Mouse (Mus musculus): ENCODE results near the gene Nsmce4a. TPM values are rescaled to one million over a fixed set of nuclear protein-coding genes. Genes with fewer than 3 reads are reported as not detected.

Gene Nsmce4a
- polyA plus RNA-seq, 1 experiment from 2014 or later = 234 TPM

- no peaks in the 10 kb centered on the region for H3K27me3 ChIP-seq (ENCODE audit: control insufficient read depth, insufficient read depth, low read length)
- H3K36me3 ChIP-seq (ENCODE audit: control insufficient read depth, insufficient read depth, low read length) = no peaks in the 10 kb centered on the region
- no peak overlapping the region for H3K27ac ChIP-seq (replicated peaks; ENCODE audit: low read depth, low read length)
- H3K9me3 ChIP-seq (ENCODE audit: control insufficient read depth, low read length) = no peaks in the 10 kb centered on the region
- no peak overlapping the region for H3K4me2 ChIP-seq (ENCODE audit: low read depth, severe bottlenecking)
- 78% methylated on average over 8 of the region's 8 CpGs for WGBS
- no peak overlapping the region for H3K4me3 ChIP-seq (ENCODE audit: low read depth, low read length)
- H3K4me1 ChIP-seq (ENCODE audit: control insufficient read depth, insufficient read depth, low read length) = no peaks in the 10 kb centered on the region
- no peak overlapping the region for H3K9ac ChIP-seq (ENCODE audit: low read length)
- ATAC-seq (ENCODE audit: insufficient number of reproducible peaks, low FRiP score, low TSS enrichment, low read depth) (no peak), DNase-seq (ENCODE audit: low spot score) (no peak)
These were observed 18.0 kb upstream of the Nsmce4a start for GRCm38 (mm10) chr7:130590845-130591437.

GRCm38 (mm10) chr7:130590081-130590828 lies 17.3 kb upstream of the Nsmce4a start:
- Histone ChIP-seq H3K36me3 (ENCODE audit: control insufficient read depth, insufficient read depth, low read length) (no peaks in the 10 kb centered on the region), H3K27ac (replicated peaks; ENCODE audit: low read depth, low read length) (no peak overlapping the region), H3K9ac (ENCODE audit: low read length) (no peak overlapping the region), H3K4me1 (ENCODE audit: control insufficient read depth, insufficient read depth, low read length) (no peaks in the 10 kb centered on the region), H3K4me3 (ENCODE audit: low read depth, low read length) (no peak overlapping the region), H3K27me3 (ENCODE audit: control insufficient read depth, insufficient read depth, low read length) (no peaks in the 10 kb centered on the region), H3K9me3 (ENCODE audit: control insufficient read depth, low read length) (no peaks in the 10 kb centered on the region), H3K4me2 (ENCODE audit: low read depth, severe bottlenecking) (no peak overlapping the region)
- no peak for DNase-seq (ENCODE audit: low spot score)
- WGBS = 64% methylated on average over 13 of the region's 13 CpGs
- no peak for ATAC-seq (ENCODE audit: insufficient number of reproducible peaks, low FRiP score, low TSS enrichment, low read depth)

DNA sequence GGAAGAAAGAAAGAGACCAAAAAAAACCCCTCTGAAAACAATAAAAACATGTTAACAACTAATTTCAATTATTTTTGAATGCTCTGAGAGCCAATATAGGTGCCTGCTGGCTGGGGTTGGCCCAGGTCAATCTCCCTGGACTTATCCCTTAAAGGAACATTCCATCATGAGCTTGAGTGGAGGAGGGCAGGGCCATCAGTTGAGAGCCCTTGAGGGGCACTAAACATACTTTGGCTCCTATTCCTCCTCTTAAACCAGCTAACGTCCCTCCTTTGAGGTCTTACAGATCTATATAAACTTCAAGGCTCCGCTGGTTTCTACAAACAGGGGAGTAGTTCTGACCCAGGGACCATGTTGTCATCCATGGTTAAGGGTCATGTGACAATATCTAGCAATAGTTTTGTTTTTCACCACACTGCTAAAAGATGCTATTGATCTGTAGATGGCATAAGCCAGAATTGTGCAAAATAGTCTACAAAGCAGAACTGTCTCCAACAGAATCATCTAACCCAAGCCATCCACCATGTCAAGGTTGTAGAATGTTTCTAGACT lies 13.7 kb upstream of the Nsmce4a start:
- Histone ChIP-seq H3K9me3 (ENCODE audit: control insufficient read depth, low read length) (no peaks in the 10 kb centered on the region), H3K4me1 (ENCODE audit: control insufficient read depth, insufficient read depth, low read length) (no peaks in the 10 kb centered on the region), H3K9ac (ENCODE audit: low read length) (no peak overlapping the region), H3K4me3 (ENCODE audit: low read depth, low read length) (no peak overlapping the region), H3K27ac (replicated peaks; ENCODE audit: low read depth, low read length) (no peak overlapping the region), H3K4me2 (ENCODE audit: low read depth, severe bottlenecking) (no peak overlapping the region), H3K27me3 (ENCODE audit: control insufficient read depth, insufficient read depth, low read length) (no peaks in the 10 kb centered on the region), H3K36me3 (ENCODE audit: control insufficient read depth, insufficient read depth, low read length) (no peaks in the 10 kb centered on the region)
- no peak for DNase-seq (ENCODE audit: low spot score)
- no peak for ATAC-seq (ENCODE audit: insufficient number of reproducible peaks, low FRiP score, low TSS enrichment, low read depth)
- WGBS = 81% methylated on average over 2 of the region's 2 CpGs

GRCm38 (mm10) chr7:130578607-130579006 lies 5.7 kb upstream of the Nsmce4a start:
- WGBS = 87% methylated on average over 5 of the region's 5 CpGs
- H3K4me3 ChIP-seq (ENCODE audit: low read depth, low read length) = no peak overlapping the region

GRCm38 (mm10) chr7:130578066-130578465 lies 5.1 kb upstream of the Nsmce4a start:
- no peak overlapping the region for H3K4me2 ChIP-seq (ENCODE audit: low read depth, severe bottlenecking)

More at GRCm38 (mm10) chr7:130578607-130579006, 5.7 kb upstream of the Nsmce4a start:
- H3K9ac ChIP-seq (ENCODE audit: low read length) = no peak overlapping the region
- no peaks in the 10 kb centered on the region for H3K36me3 ChIP-seq (ENCODE audit: control insufficient read depth, insufficient read depth, low read length)
- ATAC-seq (ENCODE audit: insufficient number of reproducible peaks, low FRiP score, low TSS enrichment, low read depth) = no peak
- DNase-seq (ENCODE audit: low spot score) = no peak
- H3K4me1 ChIP-seq (ENCODE audit: control insufficient read depth, insufficient read depth, low read length) = peaks cover 2% of the 10 kb centered on the region; the same call in 1 of the 2 replicates
- H3K27me3 ChIP-seq (ENCODE audit: control insufficient read depth, insufficient read depth, low read length) = 0 out of 2 replicates have a peak, but pooled peaks cover 3% of the 10 kb centered on the region
- H3K9me3 ChIP-seq (ENCODE audit: control insufficient read depth, low read length) = no peaks in the 10 kb centered on the region
- no peak overlapping the region for H3K4me2 ChIP-seq (ENCODE audit: low read depth, severe bottlenecking)
- H3K27ac ChIP-seq (replicated peaks; ENCODE audit: low read depth, low read length) = no peak overlapping the region

GRCm38 (mm10) chr7:130577388-130578003 lies 4.6 kb upstream of the Nsmce4a start, which contains the start of gene Tacc2:
Gene Tacc2 (plus strand): TSS chr7:130577438.
- H3K27ac ChIP-seq (replicated peaks; ENCODE audit: low read depth, low read length) = no peak within 1 kb of the TSS
- WGBS = 47% methylated on average over 15 of the region's 15 CpGs
- peak within 1 kb of the TSS; percentile 35 for H3K4me2 ChIP-seq (ENCODE audit: low read depth, severe bottlenecking)
- H3K9ac ChIP-seq (ENCODE audit: low read length) = no peak within 1 kb of the TSS
- 0 out of 2 replicates have a peak, but pooled peaks cover 3% of the 10 kb centered on the region for H3K27me3 ChIP-seq (ENCODE audit: control insufficient read depth, insufficient read depth, low read length)
- no peaks in the 10 kb centered on the region for H3K9me3 ChIP-seq (ENCODE audit: control insufficient read depth, low read length)
- H3K4me1 ChIP-seq (ENCODE audit: control insufficient read depth, insufficient read depth, low read length) = peaks cover 2% of the 10 kb centered on the region; the same call in 1 of the 2 replicates
- ATAC-seq (ENCODE audit: insufficient number of reproducible peaks, low FRiP score, low TSS enrichment, low read depth) (no peak), DNase-seq (ENCODE audit: low spot score) (no peak)
- 0 out of 2 replicates have a peak within 1 kb of the TSS, but pooled peaks have one; percentile 8 for H3K4me3 ChIP-seq (ENCODE audit: low read depth, low read length)
- no peaks in the 10 kb centered on the region for H3K36me3 ChIP-seq (ENCODE audit: control insufficient read depth, insufficient read depth, low read length)

More at GRCm38 (mm10) chr7:130578066-130578465, 5.1 kb upstream of the Nsmce4a start:
- Histone ChIP-seq H3K4me3 (ENCODE audit: low read depth, low read length) (no peak overlapping the region), H3K4me1 (ENCODE audit: control insufficient read depth, insufficient read depth, low read length) (peaks cover 2% of the 10 kb centered on the region; the same call in 1 of the 2 replicates), H3K9me3 (ENCODE audit: control insufficient read depth, low read length) (no peaks in the 10 kb centered on the region), H3K27me3 (ENCODE audit: control insufficient read depth, insufficient read depth, low read length) (0 out of 2 replicates have a peak, but pooled peaks cover 3% of the 10 kb centered on the region), H3K36me3 (ENCODE audit: control insufficient read depth, insufficient read depth, low read length) (no peaks in the 10 kb centered on the region), H3K27ac (replicated peaks; ENCODE audit: low read depth, low read length) (no peak overlapping the region), H3K9ac (ENCODE audit: low read length) (no peak overlapping the region)
- no peak for ATAC-seq (ENCODE audit: insufficient number of reproducible peaks, low FRiP score, low TSS enrichment, low read depth)
- no peak for DNase-seq (ENCODE audit: low spot score)
- WGBS = 96% methylated on average over 2 of the region's 2 CpGs

DNA sequence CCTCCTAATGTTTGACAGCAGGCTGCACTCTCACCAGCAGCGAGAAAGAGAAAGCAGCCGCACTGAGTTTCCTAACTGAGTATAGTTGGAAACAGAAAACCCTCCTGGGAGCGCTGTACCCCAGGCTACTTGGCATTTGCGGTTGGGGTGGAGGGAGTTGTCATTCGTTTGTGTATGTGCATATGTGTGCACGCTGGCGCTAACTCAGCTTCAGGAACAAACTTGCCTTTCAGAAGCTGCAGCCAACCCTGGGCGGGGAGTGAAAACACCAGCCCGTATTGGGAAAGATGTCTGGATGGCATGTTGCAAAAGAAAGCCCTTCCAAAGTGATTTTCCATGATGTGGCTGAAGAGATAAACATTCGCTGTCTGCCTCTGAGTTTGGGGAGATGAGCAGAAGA lies 4.1 kb upstream of the Nsmce4a start:
- H3K27me3 ChIP-seq (ENCODE audit: control insufficient read depth, insufficient read depth, low read length) = 0 out of 2 replicates have a peak, but pooled peaks cover 3% of the 10 kb centered on the region
- H3K9me3 ChIP-seq (ENCODE audit: control insufficient read depth, low read length) = no peaks in the 10 kb centered on the region
- H3K4me3 ChIP-seq (ENCODE audit: low read depth, low read length) = 0 out of 2 replicates have a peak overlapping the region, but pooled peaks have one; percentile 8
- H3K4me1 ChIP-seq (ENCODE audit: control insufficient read depth, insufficient read depth, low read length) = peaks cover 2% of the 10 kb centered on the region; the same call in 1 of the 2 replicates
- DNase-seq (ENCODE audit: low spot score) = no peak
- peak overlapping the region; percentile 35 for H3K4me2 ChIP-seq (ENCODE audit: low read depth, severe bottlenecking)
- H3K27ac ChIP-seq (replicated peaks; ENCODE audit: low read depth, low read length) = no peak overlapping the region
- 23% methylated on average over 10 of the region's 10 CpGs for WGBS
- no peak for ATAC-seq (ENCODE audit: insufficient number of reproducible peaks, low FRiP score, low TSS enrichment, low read depth)
- no peak overlapping the region for H3K9ac ChIP-seq (ENCODE audit: low read length)
- H3K36me3 ChIP-seq (ENCODE audit: control insufficient read depth, insufficient read depth, low read length) = no peaks in the 10 kb centered on the region
